Mouse (Mus musculus) forebrain, embryonic 14.5 days (tissue): ENCODE data around the gene Ddx4. TPM values are rescaled to one million over a fixed set of nuclear protein-coding genes. Genes with fewer than 3 reads are reported as not detected.

Experiments used
- ATAC-seq: fragments of 200-750 bp; cut with Nextera tagmentation; 2 replicates; pipeline ENCODE4 v1.8.0; 2017; ENCODE audit warnings: mild to moderate bottlenecking, moderate library complexity
- DNase-seq: peaks from one replicate; pipeline ENCODE4 v3.0.0-alpha.2; 2015; ENCODE audit warnings: low spot score
- H3K27ac ChIP-seq: fragments of 300-500 bp; sonication (generic); 2 replicates; pipeline ENCODE4 v1.5.1; 2014; ENCODE audit warnings: low read depth, mild to moderate bottlenecking, control low read depth, low read length, moderate library complexity
- H3K27me3 ChIP-seq: fragments of 300-500 bp; sonication (generic); replicated peaks from 2 replicates; pipeline ENCODE4 v1.6.1; 2014; ENCODE audit warnings: low read length, control low read depth, mixed read lengths; ENCODE audit not compliant: control insufficient read depth, insufficient read depth
- H3K36me3 ChIP-seq: fragments of 300-500 bp; sonication (generic); 2 replicates; pipeline ENCODE4 v1.6.1; 2014; ENCODE audit warnings: low read length, control low read depth; ENCODE audit not compliant: control insufficient read depth, insufficient read depth
- H3K4me1 ChIP-seq: fragments of 300-500 bp; sonication (generic); 2 replicates; pipeline ENCODE4 v1.6.1; 2014; ENCODE audit warnings: antibody characterized with exemption, low read length, control low read depth; ENCODE audit not compliant: control insufficient read depth, insufficient read depth
- H3K4me2 ChIP-seq: fragments of 300-500 bp; sonication (generic); 2 replicates; pipeline ENCODE4 v1.6.1; 2014; ENCODE audit warnings: mild to moderate bottlenecking, control low read depth, low read length
- H3K4me3 ChIP-seq: fragments of 300-500 bp; sonication (generic); 2 replicates; pipeline ENCODE4 v1.5.1; 2014; ENCODE audit warnings: low read depth, low read length, control low read depth
- H3K9ac ChIP-seq: fragments of 300-500 bp; sonication (generic); 2 replicates; pipeline ENCODE4 v1.6.1; 2014; ENCODE audit warnings: mild to moderate bottlenecking, low read length, control low read depth, moderate library complexity
- H3K9me3 ChIP-seq: fragments of 300-500 bp; sonication (generic); replicated peaks from 2 replicates; pipeline ENCODE4 v1.6.1; 2016; ENCODE audit warnings: low read length, control low read depth, mixed read lengths; ENCODE audit not compliant: control insufficient read depth
- WGBS: fragments of 180-500 bp; shearing (Covaris S2); extraction: QIAGEN DNeasy Blood & Tissue Kit; methylation state at CpG from one replicate; pipeline ENCODE4 v1.1.7; 2014; 5-methylcytosine and 5-hydroxymethylcytosine counted together
- polyA plus RNA-seq: library from polyadenylated mRNA; unstranded; fragments of >200 nt; fragmentation: Nextera tagmentation; extraction: Ambion mirVana; gene quantifications from 2 replicates; pipeline ENCODE4 v1.2.1, GENCODE M21; 2014

Ddx4 gene
- polyA plus RNA-seq, 1 experiment from 2014 or later = 0.93 TPM

DNA sequence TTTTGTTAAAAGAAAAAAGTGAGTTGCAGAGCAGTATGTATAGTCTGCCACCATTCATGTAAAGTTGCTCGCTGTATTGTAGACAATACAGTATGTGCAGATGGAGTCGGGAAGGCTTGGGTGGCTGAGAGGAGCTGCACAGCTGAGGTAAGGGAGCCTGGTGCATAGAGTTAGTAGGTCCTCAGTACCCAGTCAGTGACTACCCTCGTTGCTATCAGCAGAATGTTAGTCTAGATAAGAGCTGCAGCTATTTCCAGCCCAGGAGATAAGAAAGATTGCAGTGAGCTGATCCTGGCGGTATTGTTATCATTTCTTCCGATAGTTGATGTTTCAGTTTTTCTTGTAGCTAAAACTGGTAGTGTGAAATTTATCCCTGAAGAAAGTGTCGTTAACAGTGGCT, 20.5 kb upstream of the Ddx4 start:
- Histone ChIP-seq H3K9me3 (no peaks in the 10 kb centered on the region), H3K9ac (no peak overlapping the region), H3K4me1 (no peaks in the 10 kb centered on the region), H3K36me3 (peaks cover 14% of the 10 kb centered on the region; the same call in 1 of the 2 replicates), H3K4me2 (no peak overlapping the region), H3K27ac (no peak overlapping the region), H3K4me3 (no peak overlapping the region), H3K27me3 (no peaks in the 10 kb centered on the region)
- ATAC-seq = no peak
- WGBS = 88% methylated on average over 6 of the region's 6 CpGs
- no peak for DNase-seq

GRCm38 (mm10) chr13:112671708-112672107, 19.4 kb upstream of the Ddx4 start:
- no peaks in the 10 kb centered on the region for H3K4me1 ChIP-seq
- no peak overlapping the region for H3K4me3 ChIP-seq
- no peak overlapping the region for H3K27ac ChIP-seq
- DNase-seq (no peak), ATAC-seq (no peak)
- H3K9me3 ChIP-seq = no peaks in the 10 kb centered on the region
- no peak overlapping the region for H3K9ac ChIP-seq
- H3K4me2 ChIP-seq = no peak overlapping the region
- peaks cover 14% of the 10 kb centered on the region; the same call in 1 of the 2 replicates for H3K36me3 ChIP-seq
- 73% methylated on average over 13 of the region's 13 CpGs for WGBS
- H3K27me3 ChIP-seq = no peaks in the 10 kb centered on the region

GRCm38 (mm10) chr13:112667215-112667614, 14.9 kb upstream of the Ddx4 start:
- H3K4me2 ChIP-seq = no peak overlapping the region
- no peak for DNase-seq
- H3K4me1 ChIP-seq = no peaks in the 10 kb centered on the region
- H3K36me3 ChIP-seq = peaks cover 14% of the 10 kb centered on the region; the same call in 1 of the 2 replicates
- H3K9ac ChIP-seq = no peak overlapping the region
- WGBS = 86% methylated on average over 9 of the region's 9 CpGs
- H3K27ac ChIP-seq = no peak overlapping the region
- no peaks in the 10 kb centered on the region for H3K27me3 ChIP-seq
- H3K9me3 ChIP-seq = no peaks in the 10 kb centered on the region
- no peak overlapping the region for H3K4me3 ChIP-seq
- ATAC-seq = no peak

DNA sequence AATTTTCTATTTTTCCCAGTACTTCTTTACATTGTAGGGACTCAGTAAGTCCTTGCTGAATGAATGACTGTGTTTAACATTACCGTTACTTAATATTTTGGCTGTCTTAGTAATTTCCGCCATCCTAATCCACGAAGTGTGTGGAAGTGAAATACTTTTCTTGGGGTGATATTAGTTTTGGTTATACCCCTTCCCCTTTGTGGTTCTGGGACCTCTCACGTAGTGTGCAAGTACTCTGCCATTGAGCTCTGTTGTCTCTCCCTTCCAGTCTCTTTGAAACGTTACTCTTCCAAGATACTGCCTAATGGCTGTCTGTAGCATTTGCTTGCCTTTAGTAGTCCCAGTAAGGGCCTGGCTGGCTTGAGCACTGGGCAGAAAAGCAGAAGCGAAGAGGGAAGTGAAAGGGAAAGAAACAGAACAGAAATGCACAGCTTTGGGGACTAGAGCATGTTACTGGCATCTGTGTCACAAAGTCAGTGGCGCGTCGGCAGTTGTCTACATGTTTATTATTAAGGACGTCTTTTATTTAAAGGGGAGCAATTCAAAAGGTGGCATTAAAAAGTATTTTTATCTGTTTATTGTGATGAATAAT, 14.3 kb upstream of the Ddx4 start:
- WGBS = 90% methylated on average over 10 of the region's 10 CpGs
- H3K9ac ChIP-seq = no peak overlapping the region
- DNase-seq (no peak), ATAC-seq (no peak)
- peaks cover 13% of the 10 kb centered on the region; the same call in 1 of the 2 replicates for H3K36me3 ChIP-seq
- H3K27ac ChIP-seq = no peak overlapping the region
- no peaks in the 10 kb centered on the region for H3K27me3 ChIP-seq
- H3K4me1 ChIP-seq = peaks cover under 1% of the 10 kb centered on the region; the same call in 1 of the 2 replicates
- H3K9me3 ChIP-seq = no peaks in the 10 kb centered on the region
- no peak overlapping the region for H3K4me2 ChIP-seq
- no peak overlapping the region for H3K4me3 ChIP-seq

GRCm38 (mm10) chr13:112661687-112662086, 9.4 kb upstream of the Ddx4 start:
- Histone ChIP-seq H3K9me3 (no peaks in the 10 kb centered on the region), H3K36me3 (no peaks in the 10 kb centered on the region), H3K4me2 (peak overlapping the region; percentile 85), H3K27me3 (no peaks in the 10 kb centered on the region), H3K4me3 (peak overlapping the region; percentile 76; the same call in 1 of the 2 replicates), H3K4me1 (peaks cover 5% of the 10 kb centered on the region; the same call in 1 of the 2 replicates), H3K9ac (peak overlapping the region; percentile 86; the same call in 1 of the 2 replicates), H3K27ac (no peak overlapping the region)
- ATAC-seq (no peak), DNase-seq (no peak)
- WGBS = 80% methylated on average over 2 of the region's 2 CpGs

DNA sequence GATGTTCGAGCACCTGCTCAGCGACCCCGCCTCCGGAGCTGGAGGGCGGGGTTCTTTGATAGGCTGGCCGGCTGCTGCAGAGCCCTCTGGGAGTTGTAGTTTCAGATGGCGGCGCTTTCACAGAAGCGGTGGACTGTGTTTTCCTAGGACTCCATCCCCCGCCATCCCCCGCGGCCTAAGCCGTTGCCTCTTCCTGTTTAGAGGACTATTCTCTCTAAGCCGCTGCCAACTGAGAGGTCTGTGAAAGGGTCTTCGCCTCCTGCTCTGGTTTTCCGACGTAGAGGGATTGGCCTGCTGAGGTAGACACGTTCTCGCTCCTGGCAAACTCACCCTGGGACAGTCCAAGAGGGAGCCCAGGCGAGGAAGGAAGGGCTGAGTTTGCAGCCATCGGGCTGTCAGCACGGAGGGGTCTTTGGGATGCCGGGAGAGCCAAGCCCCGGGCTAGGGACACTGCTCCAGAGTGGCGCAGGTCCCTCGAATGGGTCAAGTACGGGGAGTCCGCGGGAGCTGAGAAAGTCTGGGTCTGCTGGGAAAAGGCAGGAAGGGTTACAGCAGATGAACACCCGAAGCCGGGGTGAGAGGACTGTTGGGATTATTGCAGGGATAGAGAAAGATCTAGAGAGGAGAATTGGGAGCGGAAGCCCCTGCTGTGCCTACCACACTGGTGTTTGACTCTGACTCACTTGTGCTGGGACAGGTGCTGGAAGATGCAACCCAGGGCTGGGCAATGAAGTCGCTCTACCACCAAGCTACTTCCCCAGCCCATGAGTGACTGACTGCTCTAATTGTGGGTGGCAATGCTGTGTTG, 8.5 kb upstream of the Ddx4 start, which contains the start of gene Slc38a9:
Slc38a9 (plus strand) TSS at position 178 of the 808 bp plus-strand sequence.
- Histone ChIP-seq H3K4me3 (peak within 1 kb of the TSS; percentile 76), H3K9me3 (no peaks in the 10 kb centered on the region), H3K9ac (peak within 1 kb of the TSS; percentile 86), H3K4me2 (peak within 1 kb of the TSS; percentile 85), H3K27ac (peak within 1 kb of the TSS; percentile 75), H3K36me3 (no peaks in the 10 kb centered on the region), H3K27me3 (no peaks in the 10 kb centered on the region), H3K4me1 (peaks cover 5% of the 10 kb centered on the region; the same call in 1 of the 2 replicates)
- peak; percentile 98 for DNase-seq
- ATAC-seq = peak; percentile 100
- under 1% methylated on average over 33 of the region's 33 CpGs for WGBS

GRCm38 (mm10) chr13:112659986-112660573, 7.8 kb upstream of the Ddx4 start:
- ATAC-seq = no peak; the same call in none of the 2 replicates
- Histone ChIP-seq H3K9ac (peak overlapping the region; percentile 86), H3K27me3 (no peaks in the 10 kb centered on the region), H3K9me3 (no peaks in the 10 kb centered on the region), H3K4me2 (peak overlapping the region; percentile 85), H3K27ac (no peak overlapping the region), H3K4me1 (peaks cover 5% of the 10 kb centered on the region; the same call in 1 of the 2 replicates), H3K36me3 (no peaks in the 10 kb centered on the region), H3K4me3 (peak overlapping the region; percentile 76)
- WGBS = 2% methylated on average over 10 of the region's 10 CpGs
- DNase-seq = no peak

DNA sequence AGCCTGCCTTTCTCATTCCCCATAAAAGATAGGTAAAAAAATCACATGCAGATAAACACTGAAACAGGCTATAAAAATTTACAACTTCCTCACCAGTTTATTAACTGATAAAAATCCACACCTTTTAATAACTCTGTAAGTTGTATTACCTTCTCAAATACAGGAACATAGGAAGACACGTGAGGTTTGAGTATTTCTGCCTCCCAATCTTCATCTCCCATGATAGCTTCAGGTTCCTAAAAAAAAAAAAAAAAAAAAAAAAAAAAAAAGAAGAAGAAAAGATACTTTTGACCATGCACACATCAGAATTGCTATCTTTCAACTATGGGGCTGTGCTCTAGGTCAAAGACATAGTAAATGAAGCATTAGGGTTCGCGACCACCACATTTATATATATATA, 1.1 kb downstream of the Ddx4 start:
- no peak overlapping the region for H3K4me3 ChIP-seq
- ATAC-seq (no peak), DNase-seq (no peak)
- H3K9me3 ChIP-seq = peaks cover 7% of the 10 kb centered on the region
- no peak overlapping the region for H3K9ac ChIP-seq
- WGBS = 87% methylated on average over 3 of the region's 3 CpGs
- H3K4me1 ChIP-seq = no peaks in the 10 kb centered on the region
- H3K4me2 ChIP-seq = no peak overlapping the region
- no peaks in the 10 kb centered on the region for H3K36me3 ChIP-seq
- H3K27me3 ChIP-seq = no peaks in the 10 kb centered on the region
- no peak overlapping the region for H3K27ac ChIP-seq
